Mouse (Mus musculus) cerebellum, adult 2 months (tissue): ENCODE results near the gene Prpsap2. TPM values are rescaled to one million over a fixed set of nuclear protein-coding genes. Genes with fewer than 3 reads are reported as not detected.

Experiments used
- DNase-seq, 2 experiments: peaks; one replicate each; pipeline ENCODE4 v3.0.0; 2021
- H3K27ac ChIP-seq: fragments of 200-500 bp; 2 replicates; pipeline ENCODE4 v1.5.1; 2012; ENCODE audit warnings: low read length, control low read depth, inconsistent platforms; ENCODE audit not compliant: insufficient read depth
- H3K27me3 ChIP-seq: fragments of 200-500 bp; 2 replicates; pipeline ENCODE4 v1.6.1; 2012; ENCODE audit warnings: inconsistent platforms, mild to moderate bottlenecking, low read length, moderate library complexity; ENCODE audit not compliant: control insufficient read depth, insufficient read depth
- H3K4me1 ChIP-seq: fragments of 200-500 bp; 2 replicates; pipeline ENCODE4 v1.6.1; 2011; ENCODE audit warnings: low read length; ENCODE audit not compliant: control insufficient read depth, insufficient read depth
- H3K4me3 ChIP-seq: fragments of 200-500 bp; replicated peaks from 2 replicates; pipeline ENCODE3; 2011; ENCODE audit warnings: mild to moderate bottlenecking, low read depth, low read length, control low read depth; ENCODE audit not compliant: insufficient read depth
- CTCF ChIP-seq: fragments of 200-500 bp; IDR thresholded peaks from 2 replicates; pipeline ENCODE4 v1.5.1; 2011; ENCODE audit warnings: low read depth, mild to moderate bottlenecking, control low read depth, low read length, moderate library complexity, borderline replicate concordance; ENCODE audit not compliant: insufficient read depth
- POLR2A ChIP-seq: fragments of 200-500 bp; IDR thresholded peaks from 2 replicates; pipeline ENCODE4 v1.6.1; 2011; ENCODE audit warnings: low read length, control low read depth, borderline replicate concordance; ENCODE audit not compliant: insufficient read depth
- WGBS: fragments of 180-500 bp; shearing (Covaris S2); methylation state at CpG from one replicate; pipeline ENCODE4 v1.1.7; 2018; 5-methylcytosine and 5-hydroxymethylcytosine counted together
- polyA plus RNA-seq: library from polyadenylated mRNA; depleted of rRNA; stranded (reverse); fragments of >200 nt; gene quantifications from 2 replicates; pipeline ENCODE4 v1.2.3, GENCODE M21; 2012

Prpsap2 gene
- polyA plus RNA-seq, 1 experiment, result 41.1 TPM

DNA sequence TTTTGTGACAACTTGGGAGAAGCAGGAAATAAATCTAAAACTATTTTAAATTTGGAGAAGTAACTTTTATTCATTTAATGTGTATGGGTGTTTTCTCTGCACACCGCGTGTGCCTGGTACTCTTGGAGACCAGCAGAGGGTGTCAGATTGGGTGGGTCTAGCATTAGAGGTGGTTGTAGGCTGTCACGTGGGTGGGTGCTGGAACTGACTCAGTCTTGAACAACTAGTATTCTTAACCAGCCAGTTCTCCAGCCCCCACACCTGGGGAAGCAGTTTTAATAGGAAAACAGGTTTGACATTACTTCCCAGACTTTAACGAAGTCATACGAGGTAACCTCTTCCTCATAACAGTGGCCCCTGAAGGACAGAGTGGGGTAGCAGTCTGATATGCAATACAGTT, 1.4 kb downstream of the Prpsap2 start:
- Histone ChIP-seq H3K4me1 (no peaks in the 10 kb centered on the region), H3K4me3 (peak overlapping the region; percentile 19), H3K27ac (no peak overlapping the region), H3K27me3 (no peaks in the 10 kb centered on the region)
- no peak for TF ChIP-seq CTCF
- no peak for TF ChIP-seq POLR2A
- no peak for DNase-seq
- 39% methylated on average over 5 of the region's 5 CpGs for WGBS

DNA sequence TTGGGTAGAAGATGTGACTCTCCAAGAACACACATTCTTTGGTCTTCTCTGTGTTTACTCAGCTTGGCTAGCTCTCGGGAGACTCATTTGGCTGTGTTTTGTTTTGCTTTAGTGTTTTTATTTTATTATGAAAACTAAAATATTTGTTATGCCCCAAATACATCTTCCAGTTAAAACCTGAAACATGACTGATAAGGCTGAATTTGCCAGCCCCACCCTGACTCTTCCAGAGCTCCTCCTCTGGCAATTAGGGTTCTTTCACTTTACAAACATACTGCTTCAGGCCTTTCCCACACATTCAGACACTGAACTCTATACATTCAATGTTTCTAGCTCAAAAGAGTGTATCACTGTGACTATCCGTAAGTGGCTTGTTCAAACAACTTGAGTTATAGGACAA, 4.7 kb downstream of the Prpsap2 start:
- Histone ChIP-seq H3K27me3 (no peaks in the 10 kb centered on the region), H3K27ac (no peak overlapping the region), H3K4me1 (no peaks in the 10 kb centered on the region), H3K4me3 (no peak overlapping the region)
- 95% methylated on average over 2 of the region's 2 CpGs for WGBS
- DNase-seq, result no peak
- no peak for TF ChIP-seq POLR2A
- TF ChIP-seq CTCF, result no peak

DNA sequence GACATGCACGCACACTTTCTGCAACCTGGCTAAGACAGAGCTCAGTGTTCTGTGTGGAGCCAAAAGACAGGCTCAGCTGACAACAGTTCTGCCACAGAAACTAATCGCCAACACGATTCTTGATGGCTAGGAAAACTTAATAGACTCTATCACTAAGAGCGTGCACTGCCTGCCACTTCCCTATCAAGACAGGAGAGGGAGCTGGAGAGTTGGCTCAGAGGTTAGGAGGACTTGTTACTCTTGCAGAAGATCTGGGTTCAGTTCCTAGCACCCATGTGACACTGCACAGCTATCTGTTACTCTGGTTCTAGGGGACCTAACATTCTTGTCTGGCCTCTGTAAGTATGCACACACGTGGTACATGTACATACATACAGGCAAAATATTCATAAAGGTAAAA, 10.3 kb downstream of the Prpsap2 start:
- TF ChIP-seq POLR2A, result no peak
- peak; percentile 40; the same call in 1 of the 2 replicates for TF ChIP-seq CTCF
- H3K4me1 ChIP-seq, result no peaks in the 10 kb centered on the region
- H3K4me3 ChIP-seq, result no peak overlapping the region
- no peak overlapping the region for H3K27ac ChIP-seq
- no peaks in the 10 kb centered on the region for H3K27me3 ChIP-seq
- 70% methylated on average over 5 of the region's 5 CpGs for WGBS
- DNase-seq, result no peak

DNA sequence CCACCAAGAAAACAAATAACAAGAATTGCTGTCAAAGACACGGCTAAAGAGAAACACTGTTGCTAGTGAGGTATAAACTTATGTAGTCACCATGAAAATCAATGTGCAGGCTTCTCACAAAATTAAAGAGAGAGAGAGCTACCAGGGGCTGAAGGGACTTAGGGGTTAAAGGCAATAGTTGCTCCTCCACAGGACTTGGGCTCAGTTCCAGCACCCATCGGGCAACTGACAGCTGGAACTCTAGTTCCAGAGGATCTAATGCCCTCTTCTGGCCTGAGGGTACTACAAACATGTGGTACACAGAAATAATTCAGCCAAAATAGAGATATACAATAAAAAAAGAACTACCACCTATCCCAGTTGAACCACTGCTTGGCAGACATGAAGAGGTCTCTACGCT, 14.7 kb downstream of the Prpsap2 start:
- Histone ChIP-seq H3K4me1 (no peaks in the 10 kb centered on the region), H3K4me3 (no peak overlapping the region), H3K27me3 (no peaks in the 10 kb centered on the region), H3K27ac (no peak overlapping the region)
- DNase-seq, result no peak
- WGBS, result 43% methylated on average over 3 of the region's 3 CpGs
- TF ChIP-seq CTCF, result no peak
- no peak for TF ChIP-seq POLR2A

DNA sequence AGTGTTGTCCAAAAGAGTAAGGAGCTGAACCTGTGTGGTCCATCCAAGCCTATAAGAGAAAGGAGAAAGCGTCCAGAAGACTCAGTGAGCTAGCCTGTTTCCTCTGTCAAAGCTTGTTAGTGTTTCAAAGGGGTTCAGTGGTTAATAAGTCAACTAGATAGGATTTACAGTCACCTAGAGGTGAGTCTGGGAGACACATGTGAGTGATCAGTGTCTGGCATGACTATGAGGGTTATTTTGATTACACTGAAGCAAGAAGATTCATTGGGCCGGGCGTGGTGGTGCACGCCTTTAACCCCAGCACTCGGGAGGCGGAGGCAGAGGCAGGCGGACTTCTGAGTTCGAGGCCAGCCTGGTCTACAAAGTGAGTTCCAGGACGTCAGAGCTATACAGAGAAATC, 16.1 kb downstream of the Prpsap2 start:
- H3K4me3 ChIP-seq, result no peak overlapping the region
- TF ChIP-seq CTCF (no peak), POLR2A (no peak)
- no peak overlapping the region for H3K27ac ChIP-seq
- 95% methylated on average over 9 of the region's 9 CpGs for WGBS
- no peaks in the 10 kb centered on the region for H3K4me1 ChIP-seq
- no peaks in the 10 kb centered on the region for H3K27me3 ChIP-seq
- DNase-seq, result no peak

DNA sequence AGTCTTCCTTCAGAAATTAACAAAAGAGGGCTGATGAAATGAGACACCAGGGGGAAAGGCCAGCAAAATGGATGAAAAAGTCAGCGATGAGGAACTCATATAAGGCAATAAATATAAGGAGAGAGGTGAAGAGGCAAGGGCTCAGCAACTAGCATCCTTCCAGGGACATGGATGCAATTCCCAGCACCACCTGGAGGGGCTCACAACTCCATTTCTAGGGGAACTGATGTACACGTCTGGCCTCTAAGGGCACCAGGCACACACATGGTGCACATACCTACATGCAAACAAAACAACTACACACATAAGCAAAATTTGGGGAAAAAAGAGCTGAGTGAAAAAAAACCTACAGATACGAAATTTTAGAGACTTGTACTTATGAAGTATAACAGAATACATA, 17.4 kb downstream of the Prpsap2 start:
- no peaks in the 10 kb centered on the region for H3K27me3 ChIP-seq

DNA sequence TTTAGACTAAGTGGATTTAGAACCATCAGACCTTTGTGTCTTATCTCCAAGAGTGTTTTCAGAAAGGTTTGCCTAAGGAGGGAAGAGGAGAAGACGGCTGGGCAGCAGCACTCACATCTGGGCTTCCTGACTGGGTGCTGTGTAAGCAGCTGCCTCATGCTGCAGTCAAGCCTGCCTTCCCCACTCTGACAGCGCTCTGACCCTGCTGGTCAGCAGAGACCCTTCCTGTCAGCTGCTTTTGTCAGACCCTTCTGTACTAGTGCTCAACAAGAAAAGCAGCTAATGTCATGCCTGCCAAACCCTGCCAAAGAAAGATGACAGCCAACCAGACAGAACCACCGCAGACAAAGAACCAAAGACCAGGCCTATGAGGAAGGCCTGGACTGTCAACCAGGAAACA, 18.1 kb downstream of the Prpsap2 start:
- Histone ChIP-seq H3K4me1 (no peaks in the 10 kb centered on the region), H3K27me3 (no peaks in the 10 kb centered on the region), H3K27ac (no peak overlapping the region), H3K4me3 (no peak overlapping the region)
- 58% methylated on average over 3 of the region's 3 CpGs for WGBS
- DNase-seq, result no peak
- TF ChIP-seq CTCF, result no peak
- TF ChIP-seq POLR2A, result no peak

More for the DNA sequence above, 17.4 kb downstream of the Prpsap2 start:
- no peak overlapping the region for H3K27ac ChIP-seq
- no peaks in the 10 kb centered on the region for H3K4me1 ChIP-seq
- no peak overlapping the region for H3K4me3 ChIP-seq
- no peak for TF ChIP-seq POLR2A
- 0 out of 2 replicates have a peak, but pooled peaks have one; percentile 6 for TF ChIP-seq CTCF
- 68% methylated on average over 3 of the region's 3 CpGs for WGBS
- no peak for DNase-seq

DNA sequence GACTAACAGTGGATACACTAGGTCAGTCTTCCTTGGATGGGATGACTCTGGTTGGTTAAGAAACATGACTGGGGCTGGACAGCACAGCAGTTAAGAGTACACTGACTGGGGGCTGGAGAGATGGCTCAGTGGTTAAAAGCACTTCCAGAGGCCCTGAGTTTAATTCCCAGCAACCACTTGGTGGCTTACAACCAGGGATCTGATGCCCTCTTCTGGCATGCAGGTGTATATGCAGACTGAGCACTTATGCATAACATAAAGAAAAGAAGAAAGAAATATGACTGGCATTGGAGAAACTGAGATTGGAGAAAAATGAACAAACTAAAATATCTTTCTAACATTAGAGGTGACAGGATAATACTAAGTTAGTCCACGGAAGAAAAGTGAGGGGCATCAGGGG, 21.4 kb downstream of the Prpsap2 start:
- no peak for TF ChIP-seq CTCF
- TF ChIP-seq POLR2A, result no peak
- H3K27ac ChIP-seq, result no peak overlapping the region
- DNase-seq, result no peak
- WGBS, result 98% methylated on average over 1 of the region's 1 CpGs
- H3K4me1 ChIP-seq, result no peaks in the 10 kb centered on the region
- no peaks in the 10 kb centered on the region for H3K27me3 ChIP-seq
- no peak overlapping the region for H3K4me3 ChIP-seq

DNA sequence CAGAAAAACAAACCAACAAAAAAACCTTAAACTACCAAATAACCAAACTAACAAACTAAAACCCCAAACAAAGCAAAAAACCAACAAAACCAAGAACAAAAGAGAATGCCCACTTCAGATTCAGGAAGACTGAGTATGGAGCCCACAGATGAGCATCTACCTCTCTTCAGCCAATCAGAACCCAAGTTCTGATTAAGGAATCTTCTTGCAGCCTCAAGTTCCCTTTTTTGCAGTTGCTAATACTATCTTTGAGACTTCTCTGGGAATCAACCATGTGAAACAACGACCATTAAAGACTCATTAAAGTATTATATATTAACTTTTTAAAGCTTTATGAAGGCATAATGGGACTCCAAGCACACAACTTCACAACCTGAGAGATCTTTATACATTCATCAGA, 24.6 kb downstream of the Prpsap2 start:
- Histone ChIP-seq H3K27me3 (no peaks in the 10 kb centered on the region), H3K4me3 (no peak overlapping the region), H3K4me1 (no peaks in the 10 kb centered on the region), H3K27ac (no peak overlapping the region)
- WGBS, result 96% methylated on average over 1 of the region's 1 CpGs
- no peak for DNase-seq
- TF ChIP-seq POLR2A (no peak), CTCF (no peak)
